Comparison of ENCODE assay signal across 33 mouse cellular contexts in the genomic region with DNA sequence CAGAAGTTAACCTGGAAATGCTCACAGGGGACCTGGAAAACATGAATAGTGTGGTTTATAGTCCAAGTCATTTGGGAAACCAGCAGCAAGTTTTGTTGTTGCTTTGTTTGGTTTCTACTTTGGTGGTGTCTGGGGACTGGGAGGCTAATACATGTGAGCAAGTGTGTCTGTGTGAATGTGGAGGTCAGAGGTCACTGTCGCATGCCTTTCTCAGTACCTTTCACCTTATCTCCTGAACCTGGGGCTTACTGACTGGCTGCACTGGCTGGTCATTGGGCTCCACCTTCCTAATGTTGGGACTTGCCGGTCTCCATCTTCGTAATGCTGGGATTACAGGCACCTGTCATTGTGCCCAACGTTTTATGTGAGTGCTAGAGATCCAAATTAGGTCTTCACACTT. TPM values are rescaled to one million over a fixed set of nuclear protein-coding genes. Genes with fewer than 3 reads are reported as not detected.
"Had no signal": no experiment of that assay in that cellular context is flagged by ENCODE, and none has a peak within 500 bp of the region (broad histone marks: within the 10 kb centered on the region; RNA-seq: fewer than 3 reads in every experiment).

No protein-coding gene starts in this region.

- H3K4me1 ChIP-seq: hindbrain, embryonic 12.5 days; intestine, embryonic 15.5 days; limb, embryonic 15.5 days had no signal

- H3K27me3 ChIP-seq: heart, embryonic 12.5 days; hindbrain, embryonic 12.5 days; intestine, embryonic 15.5 days; limb, embryonic 13.5 days; limb, embryonic 15.5 days; liver, embryonic 12.5 days had no signal

- H3K9me3 ChIP-seq: heart, embryonic 10.5 days; heart, embryonic 12.5 days; hindbrain, embryonic 10.5 days; hindbrain, embryonic 12.5 days; intestine, embryonic 15.5 days; limb, embryonic 13.5 days; limb, embryonic 15.5 days; liver, embryonic 12.5 days had no signal

- H3K4me3 ChIP-seq: heart, adult 2 months; heart, embryonic 10.5 days; heart, embryonic 12.5 days; hindbrain, embryonic 10.5 days; hindbrain, embryonic 12.5 days; intestine, embryonic 15.5 days; layer of hippocampus, adult 2 months; limb, embryonic 13.5 days; limb, embryonic 15.5 days; liver, embryonic 12.5 days had no signal

- DNase-seq: gastrocnemius, postnatal 25 days; heart, adult 2 months; heart, postnatal 10 days; heart, postnatal 4 days; kidney, adult 18-20 months; kidney, adult 8-10 months; kidney, postnatal 10 days; kidney, postnatal 25 days; kidney, postnatal 4 days; layer of hippocampus, adult 9-11 months; layer of hippocampus, postnatal 36 days; left cerebral cortex, postnatal 4 days had no signal

- H3K9ac ChIP-seq: heart, embryonic 12.5 days; hindbrain, embryonic 12.5 days; hindbrain, embryonic 14.5 days; intestine, embryonic 15.5 days; limb, embryonic 13.5 days; limb, embryonic 15.5 days; liver, embryonic 12.5 days; liver, embryonic 14.5 days had no signal

- H3K4me2 ChIP-seq: heart, embryonic 12.5 days; hindbrain, embryonic 12.5 days; hindbrain, embryonic 14.5 days; intestine, embryonic 15.5 days; limb, embryonic 13.5 days; limb, embryonic 15.5 days; liver, embryonic 12.5 days had no signal

- H3K27ac ChIP-seq: heart, adult 2 months; heart, embryonic 10.5 days; hindbrain, embryonic 10.5 days; hindbrain, embryonic 12.5 days; hindbrain, embryonic 14.5 days; intestine, embryonic 15.5 days; layer of hippocampus, adult 2 months; limb, embryonic 13.5 days; limb, embryonic 15.5 days; liver, embryonic 12.5 days; liver, embryonic 14.5 days had no signal

RNA-seq across cellular contexts. Expression of gene D6Ertd527e, which starts 33.9 kb away (rescaled TPM):
- total RNA-seq: gastrocnemius, adult 8-10 months; gastrocnemius, postnatal 25 days; granulocyte monocyte progenitor cell, adult 5-6 weeks; heart, adult 2 months; heart, postnatal 10 days; heart, postnatal 25 days; heart, postnatal 4 days; layer of hippocampus, adult 2 months; layer of hippocampus, postnatal 14 days; layer of hippocampus, postnatal 36 days; left cerebral cortex, adult 18-20 months; left cerebral cortex, postnatal 10 days; left cerebral cortex, postnatal 25 days; liver, adult 2 months had no signal
- polyA plus RNA-seq: heart, embryonic 10.5 days; heart, embryonic 14.5 days; liver, adult 2 months; liver, embryonic 16.5 days had no signal
